In the genomic region with DNA sequence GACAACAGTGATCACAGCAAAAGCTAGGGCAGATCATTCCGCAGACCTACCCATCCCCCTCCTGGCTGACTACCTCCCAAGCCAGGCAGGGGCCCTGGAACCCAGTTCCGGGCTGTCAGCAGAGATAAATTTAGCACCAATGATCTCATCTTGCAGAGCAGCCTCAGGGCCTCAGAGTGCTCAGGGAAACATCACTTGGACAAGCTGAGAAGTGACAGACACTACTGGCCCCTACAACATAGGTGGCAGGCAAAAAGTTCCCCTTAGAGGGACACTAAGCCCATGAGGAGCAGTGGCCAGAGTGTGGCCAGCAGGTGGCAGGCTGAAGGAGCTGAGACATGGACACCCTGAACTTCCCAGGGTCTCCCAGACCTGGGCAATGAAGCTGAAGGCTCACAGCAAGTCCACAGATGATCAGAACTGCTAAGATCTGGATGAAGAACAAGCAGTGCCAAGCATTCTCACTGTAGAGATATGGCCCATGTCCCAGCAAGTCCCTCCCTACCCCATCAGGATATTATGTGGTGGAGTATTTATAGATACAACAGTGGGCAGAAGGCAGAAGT, we compare ENCODE assay signal across 8 mouse cellular contexts.
DNase-seq lines count a peak whose midpoint lies in the region; ATAC-seq lines count a peak whose summit lies in the region.

No protein-coding gene starts in this region.

- H3K4me3 ChIP-seq in erythroblast, embryonic 14.5 days (replicated peaks), result peak overlapping the region; percentile 28
- H3K4me3 ChIP-seq in limb, embryonic 13.5 days, result no peak overlapping the region
- H3K4me3 ChIP-seq in midbrain, embryonic 15.5 days, result no peak overlapping the region
- H3K4me3 ChIP-seq in stomach, embryonic 16.5 days (replicated peaks; ENCODE audit: low read length), result no peak overlapping the region

- no peak for ATAC-seq in erythroblast, adult 5-6 weeks (replicated peaks; ENCODE audit: low FRiP score, poor library complexity, severe bottlenecking)
- peak; percentile 28 for ATAC-seq in limb, embryonic 13.5 days (ENCODE audit: low FRiP score, low read depth)
- 0 out of 2 replicates have a peak, but pooled peaks have one; percentile 4 for ATAC-seq in midbrain, embryonic 15.5 days (replicated peaks)
- peak; percentile 78; the same call in 1 of the 2 replicates for ATAC-seq in stomach, embryonic 16.5 days (ENCODE audit: insufficient read depth, low FRiP score)

- H3K9me3 ChIP-seq in erythroblast, embryonic 14.5 days (ENCODE audit: control insufficient read depth, low read length), result no peaks in the 10 kb centered on the region
- H3K9me3 ChIP-seq in limb, embryonic 13.5 days, result no peaks in the 10 kb centered on the region
- no peaks in the 10 kb centered on the region for H3K9me3 ChIP-seq in midbrain, embryonic 15.5 days
- no peaks in the 10 kb centered on the region for H3K9me3 ChIP-seq in stomach, embryonic 16.5 days (replicated peaks; ENCODE audit: control insufficient read depth, low read length)

- no peaks in the 10 kb centered on the region for H3K36me3 ChIP-seq in erythroblast, embryonic 14.5 days (ENCODE audit: control insufficient read depth)
- H3K36me3 ChIP-seq in limb, embryonic 13.5 days, result no peaks in the 10 kb centered on the region
- H3K36me3 ChIP-seq in midbrain, embryonic 15.5 days (replicated peaks), result no peaks in the 10 kb centered on the region
- H3K36me3 ChIP-seq in stomach, embryonic 16.5 days (ENCODE audit: control insufficient read depth, insufficient read depth, low read length), result no peaks in the 10 kb centered on the region

- peaks cover 39% of the 10 kb centered on the region for H3K4me1 ChIP-seq in erythroblast, embryonic 14.5 days (ENCODE audit: control insufficient read depth)
- peaks cover 27% of the 10 kb centered on the region for H3K4me1 ChIP-seq in limb, embryonic 13.5 days
- peaks cover 5% of the 10 kb centered on the region; the same call in 1 of the 2 replicates for H3K4me1 ChIP-seq in midbrain, embryonic 15.5 days
- H3K4me1 ChIP-seq in stomach, embryonic 16.5 days (ENCODE audit: control insufficient read depth, insufficient read depth, low read length), result peaks cover 6% of the 10 kb centered on the region; the same call in 1 of the 2 replicates

- intact Hi-C loops in gastrocnemius, postnatal 14 days (cut with DNase I; ENCODE audit: low total_unique reads), result no loop called here

- H3K27ac ChIP-seq in limb, embryonic 13.5 days, result 0 out of 2 replicates have a peak overlapping the region, but pooled peaks have one; percentile 10
- H3K27ac ChIP-seq in midbrain, embryonic 15.5 days, result no peak overlapping the region; the same call in 1 of the 2 replicates
- peak overlapping the region; percentile 23 for H3K27ac ChIP-seq in stomach, embryonic 16.5 days (ENCODE audit: low read length)

- H3K27me3 ChIP-seq in erythroblast, embryonic 14.5 days (ENCODE audit: control insufficient read depth), result peaks cover 2% of the 10 kb centered on the region; the same call in 1 of the 2 replicates
- H3K27me3 ChIP-seq in limb, embryonic 13.5 days, result no peaks in the 10 kb centered on the region; the same call in 1 of the 2 replicates
- no peaks in the 10 kb centered on the region for H3K27me3 ChIP-seq in midbrain, embryonic 15.5 days (replicated peaks)
- H3K27me3 ChIP-seq in stomach, embryonic 16.5 days (ENCODE audit: control insufficient read depth, insufficient read depth, low read length), result no peaks in the 10 kb centered on the region

- WGBS in limb, embryonic 13.5 days, result 27% methylated on average over 2 of the region's 2 CpGs
- 46% methylated on average over 2 of the region's 2 CpGs for WGBS in midbrain, embryonic 15.5 days
- WGBS in stomach, embryonic 16.5 days, result 19% methylated on average over 2 of the region's 2 CpGs

- H3K9ac ChIP-seq in limb, embryonic 13.5 days, result no peak overlapping the region
- no peak overlapping the region for H3K9ac ChIP-seq in midbrain, embryonic 15.5 days
- no peak overlapping the region for H3K9ac ChIP-seq in stomach, embryonic 16.5 days (ENCODE audit: low read length)

- H3K4me2 ChIP-seq in limb, embryonic 13.5 days (replicated peaks), result no peak overlapping the region
- no peak overlapping the region for H3K4me2 ChIP-seq in midbrain, embryonic 15.5 days
- H3K4me2 ChIP-seq in stomach, embryonic 16.5 days (ENCODE audit: low read depth, low read length), result no peak overlapping the region

- DNase-seq in cerebellum, adult 11-12 months, result peak; percentile 87
- DNase-seq in gastrocnemius, postnatal 14 days, result peak; percentile 74
- peak; percentile 52 for DNase-seq in kidney, adult 18-20 months
